Mouse (Mus musculus) G1E (cell line): ENCODE measurements around the gene 1700037H04Rik. TPM values are rescaled to one million over a fixed set of nuclear protein-coding genes. Genes with fewer than 3 reads are reported as not detected.

Experiments
- ATAC-seq: 2 replicates; pipeline ENCODE4 v1.8.0; 2016; ENCODE audit warnings: mild to moderate bottlenecking; ENCODE audit not compliant: insufficient number of reproducible peaks, poor library complexity, low FRiP score, severe bottlenecking; ENCODE audit errors: extremely low read depth
- DNase-seq: peaks from one replicate; pipeline ENCODE4 v3.0.0; 2012; ENCODE audit warnings: low spot score
- H3K27me3 ChIP-seq: 2 replicates; pipeline ENCODE4 v1.6.1; 2012; ENCODE audit warnings: mild to moderate bottlenecking, low read length, inconsistent platforms; ENCODE audit not compliant: insufficient read depth
- H3K36me3 ChIP-seq: replicated peaks from 2 replicates; pipeline ENCODE3; 2012; ENCODE audit warnings: mild to moderate bottlenecking, inconsistent platforms
- H3K4me1 ChIP-seq: 2 replicates; pipeline ENCODE4 v1.6.1; 2012; ENCODE audit warnings: low read depth, low read length, inconsistent platforms, mixed read lengths; ENCODE audit not compliant: insufficient read depth
- H3K4me3 ChIP-seq: 2 replicates; pipeline ENCODE4 v1.5.1; 2012; ENCODE audit warnings: low read depth, mild to moderate bottlenecking, inconsistent platforms, low read length, moderate library complexity, mixed read lengths
- H3K9me3 ChIP-seq: replicated peaks from 2 replicates; pipeline ENCODE4 v1.6.1; 2012; ENCODE audit warnings: inconsistent platforms
- CTCF ChIP-seq: IDR thresholded peaks from 2 replicates; pipeline ENCODE4 v1.5.1; 2012; ENCODE audit warnings: low read depth, low read length, inconsistent platforms, mixed read lengths
- GATA1 ChIP-seq: IDR thresholded peaks from 2 replicates; pipeline ENCODE4 v1.6.1; 2012; ENCODE audit warnings: borderline replicate concordance, low read length, inconsistent platforms, mixed read lengths
- GATA2 ChIP-seq: IDR thresholded peaks from 2 replicates; pipeline ENCODE4 v1.6.1; 2012; ENCODE audit warnings: low read depth, low read length, inconsistent platforms, borderline replicate concordance
- POLR2AphosphoS5 ChIP-seq: IDR thresholded peaks from 2 replicates; pipeline ENCODE4 v1.6.1; 2012; ENCODE audit warnings: low read depth, low read length, inconsistent platforms; ENCODE audit not compliant: insufficient replicate concordance
- TAL1 ChIP-seq: conservative IDR thresholded peaks from 2 replicates; pipeline ENCODE4 v1.6.1; 2012; ENCODE audit warnings: low read depth, low read length, inconsistent platforms, mixed read lengths
- polyA plus RNA-seq: library from polyadenylated mRNA; stranded (reverse); fragments of >175 nt; gene quantifications from 2 replicates; pipeline ENCODE4 v1.2.3, GENCODE M21; 2012
- total RNA-seq, 2 experiments: library from RNA; stranded (forward) in 1 of 2; stranded (reverse) in 1 of 2; fragments of 200-1000 nt in 1 of 2; fragments of >200 nt in 1 of 2; fragmentation: Nextera tagmentation in 1 of 2; gene quantifications; 2 replicates each; pipeline ENCODE4 v1.2.3; 2014 to 2017

1700037H04Rik gene
- total and polyA plus RNA-seq, 3 experiments = 30.2 to 155 (median 98.7) TPM

- Histone ChIP-seq H3K4me3 (no peak overlapping the region), H3K9me3 (0 out of 2 replicates have a peak, but pooled peaks cover 4% of the 10 kb centered on the region), H3K36me3 (peaks cover 3% of the 10 kb centered on the region), H3K27me3 (peaks cover 34% of the 10 kb centered on the region), H3K4me1 (peaks cover 7% of the 10 kb centered on the region; the same call in 1 of the 2 replicates)
- no peak for TF ChIP-seq GATA1
- TF ChIP-seq CTCF = no peak
- TF ChIP-seq GATA2 = no peak
- no peak for TF ChIP-seq TAL1
- no peak for TF ChIP-seq POLR2AphosphoS5
- no peak for DNase-seq
- ATAC-seq = no peak
Observed at GRCm38 (mm10) chr2:131167984-131168383, 8.1 kb upstream of the 1700037H04Rik start.

GRCm38 (mm10) chr2:131166172-131166571 lies 6.3 kb upstream of the 1700037H04Rik start:
- DNase-seq = no peak
- peaks cover 18% of the 10 kb centered on the region for H3K27me3 ChIP-seq

DNA sequence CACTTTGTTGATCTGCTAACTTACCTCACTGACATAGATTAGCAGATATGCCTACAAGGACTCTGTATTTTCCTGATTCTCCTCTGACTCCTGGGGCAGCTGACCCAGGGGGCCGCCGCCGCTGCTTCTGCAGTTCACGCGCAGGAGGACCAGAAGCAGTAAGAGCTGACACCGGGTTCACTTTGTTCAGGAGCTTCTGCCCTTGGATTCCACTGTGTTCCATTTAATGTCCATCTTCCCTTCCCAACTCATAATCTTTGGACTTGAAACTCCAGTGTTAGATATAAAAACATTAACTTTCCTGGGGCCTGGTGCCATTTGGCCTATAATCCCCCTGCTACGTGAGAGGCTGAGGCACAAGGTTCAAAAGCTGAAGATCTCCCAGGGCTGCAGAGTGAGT lies 4.0 kb upstream of the 1700037H04Rik start:
- 0 out of 2 replicates have a peak, but pooled peaks cover 4% of the 10 kb centered on the region for H3K9me3 ChIP-seq
- no peak for ATAC-seq
- DNase-seq = no peak
- peaks cover 21% of the 10 kb centered on the region for H3K4me1 ChIP-seq
- TF ChIP-seq CTCF (no peak), TAL1 (no peak), POLR2AphosphoS5 (no peak), GATA2 (no peak), GATA1 (no peak)
- no peaks in the 10 kb centered on the region for H3K36me3 ChIP-seq
- no peak overlapping the region for H3K4me3 ChIP-seq
- H3K27me3 ChIP-seq = peaks cover 8% of the 10 kb centered on the region

More at GRCm38 (mm10) chr2:131166172-131166571, 6.3 kb upstream of the 1700037H04Rik start:
- Histone ChIP-seq H3K9me3 (0 out of 2 replicates have a peak, but pooled peaks cover 4% of the 10 kb centered on the region), H3K4me3 (no peak overlapping the region), H3K4me1 (peaks cover under 1% of the 10 kb centered on the region; the same call in 1 of the 2 replicates), H3K36me3 (no peaks in the 10 kb centered on the region)
- TF ChIP-seq POLR2AphosphoS5 = no peak
- no peak for TF ChIP-seq TAL1
- no peak for TF ChIP-seq CTCF
- no peak for TF ChIP-seq GATA1
- TF ChIP-seq GATA2 = no peak
- no peak for ATAC-seq

- H3K9me3 ChIP-seq = no peaks in the 10 kb centered on the region
- TF ChIP-seq GATA2 = no peak
- no peak for TF ChIP-seq CTCF
- no peak for TF ChIP-seq GATA1
- TF ChIP-seq POLR2AphosphoS5 = no peak
- no peak for TF ChIP-seq TAL1
- H3K36me3 ChIP-seq = peaks cover 23% of the 10 kb centered on the region
- peaks cover 8% of the 10 kb centered on the region for H3K27me3 ChIP-seq
- DNase-seq = no peak
- peak overlapping the region; percentile 80 for H3K4me3 ChIP-seq
- ATAC-seq = no peak
- H3K4me1 ChIP-seq = peaks cover 41% of the 10 kb centered on the region
Observed at GRCm38 (mm10) chr2:131160671-131161111, 810 bp upstream of the 1700037H04Rik start.

GRCm38 (mm10) chr2:131159491-131159910 lies 380 bp downstream of the 1700037H04Rik start:
- H3K4me1 ChIP-seq = peaks cover 41% of the 10 kb centered on the region
- DNase-seq (peak; percentile 62), ATAC-seq (peak; percentile 6; the same call in 1 of the 2 replicates)
- peaks cover 3% of the 10 kb centered on the region; the same call in 1 of the 2 replicates for H3K27me3 ChIP-seq
- TF ChIP-seq GATA2 = no peak
- no peak for TF ChIP-seq CTCF
- no peak for TF ChIP-seq POLR2AphosphoS5
- TF ChIP-seq TAL1 = no peak
- TF ChIP-seq GATA1 = no peak
- H3K9me3 ChIP-seq = no peaks in the 10 kb centered on the region
- peaks cover 35% of the 10 kb centered on the region for H3K36me3 ChIP-seq
- peak overlapping the region; percentile 80 for H3K4me3 ChIP-seq

- TF ChIP-seq GATA1 (no peak), TAL1 (no peak), GATA2 (no peak), POLR2AphosphoS5 (no peak), CTCF (no peak)
- ATAC-seq = no peak
- no peak overlapping the region for H3K4me3 ChIP-seq
Observed at GRCm38 (mm10) chr2:131156987-131157386, 2.9 kb downstream of the 1700037H04Rik start.

More at GRCm38 (mm10) chr2:131156987-131157386, 2.9 kb downstream of the 1700037H04Rik start:
- Histone ChIP-seq H3K4me1 (peaks cover 49% of the 10 kb centered on the region), H3K36me3 (peaks cover 58% of the 10 kb centered on the region), H3K9me3 (no peaks in the 10 kb centered on the region), H3K27me3 (no peaks in the 10 kb centered on the region)
- no peak for DNase-seq
